Mouse (Mus musculus) kidney, embryonic 14.5 days (tissue): Measurements from ENCODE around the gene Atp6v0d1. TPM values are rescaled to one million over a fixed set of nuclear protein-coding genes. Genes with fewer than 3 reads are reported as not detected.
A peak's percentile ranks its signal among the peaks of the same experiment; 100 is the strongest.
"Not testable (repeated sequence)": the region's sequence is repeated elsewhere in the genome, so short reads cannot be mapped to it uniquely, and the experiment has no call there.

ENCODE experiments used
- ATAC-seq: fragments of 200-750 bp; cut with Nextera tagmentation; 2 replicates; pipeline ENCODE4 v1.8.0; 2017; ENCODE audit warnings: moderate number of reproducible peaks, mild to moderate bottlenecking, moderate TSS enrichment, moderate library complexity; ENCODE audit not compliant: low FRiP score, low TSS enrichment
- H3K27ac ChIP-seq: fragments of 300-500 bp; sonication (generic); 2 replicates; pipeline ENCODE4 v1.5.1; 2014; ENCODE audit warnings: low read depth, mild to moderate bottlenecking, low read length, moderate library complexity, mixed read lengths
- H3K27me3 ChIP-seq: fragments of 300-500 bp; sonication (generic); 2 replicates; pipeline ENCODE4 v1.6.1; 2014; ENCODE audit warnings: mild to moderate bottlenecking, low read length; ENCODE audit not compliant: control insufficient read depth, insufficient read depth
- H3K36me3 ChIP-seq: fragments of 300-500 bp; sonication (generic); 2 replicates; pipeline ENCODE4 v1.6.1; 2014; ENCODE audit warnings: low read length, mixed read lengths; ENCODE audit not compliant: control insufficient read depth, insufficient read depth
- H3K4me1 ChIP-seq: fragments of 300-500 bp; sonication (generic); 2 replicates; pipeline ENCODE4 v1.6.1; 2014; ENCODE audit warnings: low read length, mixed read lengths; ENCODE audit not compliant: control insufficient read depth, insufficient read depth
- H3K4me2 ChIP-seq: fragments of 300-500 bp; sonication (generic); replicated peaks from 2 replicates; pipeline ENCODE4 v1.6.1; 2014; ENCODE audit warnings: low read depth, mild to moderate bottlenecking, low read length
- H3K4me3 ChIP-seq: fragments of 300-500 bp; sonication (generic); 2 replicates; pipeline ENCODE4 v1.5.1; 2014; ENCODE audit warnings: mild to moderate bottlenecking, low read length
- H3K9ac ChIP-seq: fragments of 300-500 bp; sonication (generic); 2 replicates; pipeline ENCODE4 v1.6.1; 2014; ENCODE audit warnings: low read depth, mild to moderate bottlenecking, low read length, moderate library complexity
- H3K9me3 ChIP-seq: fragments of 300-500 bp; sonication (generic); 2 replicates; pipeline ENCODE4 v1.6.1; 2016; ENCODE audit warnings: low read length; ENCODE audit not compliant: control insufficient read depth
- WGBS: fragments of 180-500 bp; shearing (Covaris S2); extraction: QIAGEN DNeasy Blood & Tissue Kit; methylation state at CpG from one replicate; pipeline ENCODE4 v1.1.7; 2014; 5-methylcytosine and 5-hydroxymethylcytosine counted together
- polyA plus RNA-seq: library from polyadenylated mRNA; unstranded; fragments of >200 nt; fragmentation: Nextera tagmentation; extraction: Ambion mirVana; gene quantifications from 2 replicates; pipeline ENCODE4 v1.2.1, GENCODE M21; 2014

Atp6v0d1 gene
- polyA plus RNA-seq, 1 experiment from 2014 or later = 90.1 TPM

GRCm38 (mm10) chr8:105564573-105565229 lies 1.1 kb downstream of the Atp6v0d1 start:
- H3K9ac ChIP-seq = peak overlapping the region; percentile 82; the same call in 1 of the 2 replicates
- not testable (repeated sequence) for H3K27me3 ChIP-seq, H3K9me3 ChIP-seq, ATAC-seq, H3K36me3 ChIP-seq, H3K27ac ChIP-seq, H3K4me1 ChIP-seq
- WGBS = 84% methylated on average over 9 of the region's 9 CpGs
- peak overlapping the region; percentile 81 for H3K4me3 ChIP-seq
- H3K4me2 ChIP-seq = peak overlapping the region; percentile 91

DNA sequence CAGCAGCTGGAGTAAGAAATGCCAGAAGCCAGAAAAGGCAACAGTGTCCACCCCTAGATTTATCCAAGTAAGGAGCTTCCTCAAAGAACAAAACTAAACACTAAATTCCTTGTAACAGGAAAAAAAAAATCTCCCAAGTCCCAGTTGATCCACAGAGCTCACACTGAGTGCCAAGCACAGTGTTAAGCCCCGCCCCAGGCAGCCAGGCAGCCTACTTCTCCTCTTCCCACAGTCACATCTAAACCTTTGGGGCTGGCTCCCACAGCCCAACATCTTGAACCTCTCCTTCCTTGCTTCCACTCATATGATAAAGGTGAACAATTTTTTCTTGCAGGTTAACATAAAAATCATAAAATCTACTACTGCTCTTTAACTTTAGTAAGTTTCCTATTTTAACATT lies 2.0 kb downstream of the Atp6v0d1 start:
- peaks cover 9% of the 10 kb centered on the region; the same call in 1 of the 2 replicates for H3K36me3 ChIP-seq
- H3K27me3 ChIP-seq = 0 out of 2 replicates have a peak, but pooled peaks cover 3% of the 10 kb centered on the region
- 95% methylated on average over 1 of the region's 1 CpGs for WGBS
- H3K4me1 ChIP-seq = peaks cover 9% of the 10 kb centered on the region; the same call in 1 of the 2 replicates
- H3K9ac ChIP-seq = no peak overlapping the region
- no peaks in the 10 kb centered on the region for H3K9me3 ChIP-seq
- no peak overlapping the region for H3K4me2 ChIP-seq
- H3K27ac ChIP-seq = no peak overlapping the region
- H3K4me3 ChIP-seq = no peak overlapping the region
- no peak for ATAC-seq

DNA sequence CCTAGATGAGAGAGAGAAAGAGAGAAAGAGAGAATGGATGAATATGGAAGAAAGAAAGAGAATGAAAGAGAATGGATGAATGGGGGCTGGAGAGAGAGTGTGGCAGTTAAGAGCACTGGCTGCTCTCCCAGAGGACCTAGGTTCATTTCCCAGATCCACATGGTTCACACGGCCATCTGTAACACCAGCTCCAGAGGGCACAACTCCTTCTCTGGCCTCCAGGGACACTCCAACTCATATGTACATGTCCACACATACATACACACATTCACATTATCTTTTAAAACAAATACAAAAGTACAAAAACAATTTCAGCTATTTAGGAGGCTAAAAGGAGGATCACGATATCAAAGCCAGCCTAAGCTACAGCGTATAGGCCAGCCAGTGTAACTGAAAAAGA lies 3.0 kb downstream of the Atp6v0d1 start:
- H3K9ac ChIP-seq = no peak overlapping the region
- no peak for ATAC-seq
- no peak overlapping the region for H3K4me2 ChIP-seq
- peaks cover 9% of the 10 kb centered on the region; the same call in 1 of the 2 replicates for H3K4me1 ChIP-seq
- 80% methylated on average over 3 of the region's 3 CpGs for WGBS
- H3K36me3 ChIP-seq = peaks cover 9% of the 10 kb centered on the region; the same call in 1 of the 2 replicates
- H3K27ac ChIP-seq = no peak overlapping the region
- H3K4me3 ChIP-seq = no peak overlapping the region
- 0 out of 2 replicates have a peak, but pooled peaks cover 3% of the 10 kb centered on the region for H3K27me3 ChIP-seq
- H3K9me3 ChIP-seq = no peaks in the 10 kb centered on the region

DNA sequence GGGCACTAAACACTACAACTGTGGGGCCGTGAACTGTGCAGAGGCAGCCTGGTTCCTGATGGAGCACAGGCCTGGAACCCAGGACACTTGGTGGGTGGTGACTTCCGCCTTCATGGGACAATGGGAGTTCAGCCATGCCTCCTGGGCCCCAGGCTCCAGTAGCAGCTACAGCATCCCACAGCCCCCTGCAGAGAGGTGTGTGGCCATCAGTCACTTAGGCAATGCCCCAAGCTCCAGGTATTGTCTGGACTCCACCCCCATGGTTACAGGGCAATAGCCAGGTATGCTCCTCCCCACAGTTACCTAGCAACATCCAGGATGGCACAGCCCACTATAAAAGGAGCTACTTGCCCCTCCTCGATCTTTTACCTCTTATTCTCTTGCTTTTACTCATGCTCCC lies 10.6 kb downstream of the Atp6v0d1 start:
- H3K9ac ChIP-seq = no peak overlapping the region
- H3K36me3 ChIP-seq = 0 out of 2 replicates have a peak, but pooled peaks cover 6% of the 10 kb centered on the region
- no peak overlapping the region for H3K4me2 ChIP-seq
- no peaks in the 10 kb centered on the region for H3K9me3 ChIP-seq
- 64% methylated on average over 3 of the region's 3 CpGs for WGBS
- H3K4me3 ChIP-seq = no peak overlapping the region
- ATAC-seq = no peak
- no peaks in the 10 kb centered on the region for H3K4me1 ChIP-seq
- no peak overlapping the region for H3K27ac ChIP-seq
- H3K27me3 ChIP-seq = no peaks in the 10 kb centered on the region

GRCm38 (mm10) chr8:105554087-105554486 lies 11.8 kb downstream of the Atp6v0d1 start:
- H3K36me3 ChIP-seq = 0 out of 2 replicates have a peak, but pooled peaks cover under 1% of the 10 kb centered on the region
- H3K4me3 ChIP-seq = no peak overlapping the region
- ATAC-seq = peak; percentile 85
- no peaks in the 10 kb centered on the region for H3K9me3 ChIP-seq
- H3K27me3 ChIP-seq = no peaks in the 10 kb centered on the region
- no peak overlapping the region for H3K4me2 ChIP-seq
- H3K27ac ChIP-seq = no peak overlapping the region
- no peak overlapping the region for H3K9ac ChIP-seq
- no peaks in the 10 kb centered on the region for H3K4me1 ChIP-seq

DNA sequence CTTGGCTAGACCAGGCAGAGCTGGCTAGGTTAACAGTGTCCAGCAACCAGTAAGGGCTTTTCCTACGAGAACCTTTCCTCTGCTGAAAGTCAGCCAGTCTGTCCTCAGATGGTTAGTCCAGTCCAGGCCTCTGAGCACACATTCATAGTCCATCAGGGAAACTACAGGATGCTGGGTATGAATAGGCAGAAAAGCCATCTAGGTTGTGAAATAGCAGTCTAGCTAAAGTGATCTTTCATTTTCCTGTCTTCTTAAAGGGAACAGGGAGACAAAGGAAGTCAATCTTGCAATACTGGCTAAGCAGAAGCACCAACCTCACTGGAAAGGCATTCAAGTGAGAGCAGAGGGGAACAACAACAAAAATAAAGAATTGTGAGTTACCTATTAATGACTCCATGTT lies 13.0 kb downstream of the Atp6v0d1 start:
- 81% methylated on average over 1 of the region's 1 CpGs for WGBS
- Histone ChIP-seq H3K4me1 (no peaks in the 10 kb centered on the region), H3K4me2 (no peak overlapping the region), H3K9me3 (no peaks in the 10 kb centered on the region), H3K4me3 (no peak overlapping the region), H3K36me3 (no peaks in the 10 kb centered on the region), H3K27me3 (no peaks in the 10 kb centered on the region), H3K9ac (no peak overlapping the region), H3K27ac (no peak overlapping the region)
- ATAC-seq = no peak

- Histone ChIP-seq H3K4me1 (no peaks in the 10 kb centered on the region), H3K4me3 (no peak overlapping the region), H3K9me3 (no peaks in the 10 kb centered on the region), H3K36me3 (no peaks in the 10 kb centered on the region), H3K9ac (no peak overlapping the region), H3K4me2 (no peak overlapping the region), H3K27ac (no peak overlapping the region), H3K27me3 (no peaks in the 10 kb centered on the region)
- WGBS = 90% methylated on average over 2 of the region's 2 CpGs
- no peak for ATAC-seq
Observed at GRCm38 (mm10) chr8:105552032-105552431, 13.8 kb downstream of the Atp6v0d1 start.

DNA sequence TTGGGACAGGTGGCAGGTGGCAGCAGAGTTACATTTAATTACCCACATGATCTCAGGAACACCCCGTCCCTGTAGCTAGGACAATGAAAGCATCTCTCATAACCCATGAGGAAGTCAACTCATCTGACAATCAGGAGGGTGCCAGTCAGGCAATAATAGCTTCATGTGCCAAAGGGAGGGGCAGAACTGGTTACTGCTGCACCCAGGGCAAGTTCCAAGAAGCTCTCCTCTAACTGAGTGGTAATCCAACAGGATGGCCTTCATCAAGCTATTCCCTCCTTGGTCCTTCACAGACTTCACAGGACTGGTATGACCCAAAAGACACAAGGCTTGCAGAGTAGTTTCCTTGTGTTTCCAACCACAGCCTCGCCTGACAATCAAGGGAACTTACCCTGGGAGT lies 15.8 kb downstream of the Atp6v0d1 start:
- 0 out of 2 replicates have a peak, but pooled peaks cover 1% of the 10 kb centered on the region for H3K4me1 ChIP-seq
- H3K36me3 ChIP-seq = no peaks in the 10 kb centered on the region
- ATAC-seq = no peak
- no peak overlapping the region for H3K4me2 ChIP-seq
- H3K27me3 ChIP-seq = no peaks in the 10 kb centered on the region
- no peak overlapping the region for H3K4me3 ChIP-seq
- H3K9ac ChIP-seq = no peak overlapping the region
- H3K27ac ChIP-seq = no peak overlapping the region
- no peaks in the 10 kb centered on the region for H3K9me3 ChIP-seq
- WGBS = 89% methylated on average over 2 of the region's 2 CpGs

DNA sequence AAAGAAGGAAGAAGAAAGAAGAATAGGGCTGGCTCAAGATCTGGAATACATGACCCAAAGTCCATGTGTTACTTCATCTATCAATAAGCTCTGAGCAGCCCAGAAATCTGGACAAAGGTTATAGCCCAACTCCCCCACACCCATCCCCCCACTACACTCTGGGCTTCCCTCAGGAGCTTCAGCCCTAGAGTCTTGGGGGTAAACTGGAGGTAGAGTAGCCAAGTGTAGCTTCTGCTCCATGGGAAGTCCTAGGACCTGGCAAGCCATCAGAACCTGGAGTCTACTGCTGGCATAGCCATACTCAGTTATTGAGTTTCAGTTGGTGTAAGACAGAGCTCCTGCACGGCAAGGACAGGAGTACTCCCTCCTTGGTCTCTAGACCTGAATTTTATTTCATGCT lies 16.3 kb downstream of the Atp6v0d1 start:
- no peaks in the 10 kb centered on the region for H3K27me3 ChIP-seq
- H3K4me1 ChIP-seq = 0 out of 2 replicates have a peak, but pooled peaks cover 5% of the 10 kb centered on the region
- no peak overlapping the region for H3K9ac ChIP-seq
- no peak overlapping the region for H3K4me2 ChIP-seq
- H3K9me3 ChIP-seq = no peaks in the 10 kb centered on the region
- no peaks in the 10 kb centered on the region for H3K36me3 ChIP-seq
- no peak overlapping the region for H3K4me3 ChIP-seq
- WGBS = 88% methylated on average over 1 of the region's 1 CpGs
- no peak for ATAC-seq
- no peak overlapping the region for H3K27ac ChIP-seq
